Comparison of ENCODE assay signal across 8 mouse cellular contexts in the genomic region with DNA sequence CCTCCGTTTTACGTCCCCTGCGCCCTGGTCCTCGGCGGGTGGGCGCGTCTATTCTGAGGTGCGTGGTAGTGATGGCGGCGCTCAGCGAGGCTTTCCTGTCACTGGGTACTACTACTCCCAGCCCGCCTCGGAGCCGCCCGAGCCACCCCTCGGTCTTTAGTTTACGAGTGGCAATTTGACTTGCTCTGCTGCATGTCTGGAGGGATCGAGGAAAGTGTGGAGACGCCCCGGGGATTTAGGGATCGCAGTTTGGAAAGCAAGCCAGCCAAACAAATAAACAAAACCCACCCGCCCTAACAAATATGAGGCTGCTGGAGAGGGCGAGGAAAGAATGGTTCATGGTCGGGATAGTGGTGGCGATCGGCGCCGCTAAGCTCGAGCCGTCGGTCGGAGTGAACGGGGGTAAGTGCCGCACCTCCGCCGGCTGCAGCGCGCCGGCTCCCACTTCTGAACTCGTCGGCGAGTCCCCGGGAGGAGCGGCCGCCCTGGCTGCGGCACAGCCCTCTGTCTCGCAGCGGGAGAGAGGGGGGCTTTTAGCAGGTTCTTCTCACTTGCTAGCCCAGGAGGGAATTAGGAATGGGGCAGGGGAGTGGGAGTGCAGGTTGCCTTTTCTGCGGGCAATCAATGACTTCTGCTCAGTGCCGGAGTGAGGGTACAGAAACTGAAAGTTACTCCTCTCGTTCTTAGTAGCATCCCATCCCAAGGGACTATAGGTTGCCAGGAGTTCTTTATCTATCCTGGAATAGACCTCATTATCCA. TPM values are rescaled to one million over a fixed set of nuclear protein-coding genes. Genes with fewer than 3 reads are reported as not detected.
DNase-seq lines count a peak whose midpoint lies in the region; ATAC-seq lines count a peak whose summit lies in the region.

A gene (plus strand): TSS at position 74 of the 759 bp plus-strand sequence.

- peak within 1 kb of the TSS; percentile 97 for H3K27ac ChIP-seq in intestine, embryonic 15.5 days
- H3K27ac ChIP-seq in midbrain, embryonic 11.5 days (ENCODE audit: low read depth, low read length): peak within 1 kb of the TSS; percentile 83

- intact Hi-C loops in left cerebral cortex, postnatal 4 days (cut with DNase I): loop anchor here (10.0 kb wide), 1 partner anchor 135 kb away; no protein-coding TSS in a partner anchor

- no peaks in the 10 kb centered on the region for H3K36me3 ChIP-seq in intestine, embryonic 15.5 days
- H3K36me3 ChIP-seq in midbrain, embryonic 11.5 days (ENCODE audit: control insufficient read depth, insufficient read depth, low read length): peaks cover 12% of the 10 kb centered on the region

- no peaks in the 10 kb centered on the region for H3K4me1 ChIP-seq in intestine, embryonic 15.5 days (replicated peaks)
- peaks cover 2% of the 10 kb centered on the region; the same call in 1 of the 2 replicates for H3K4me1 ChIP-seq in midbrain, embryonic 11.5 days (ENCODE audit: control insufficient read depth, insufficient read depth, low read length)

- H3K9ac ChIP-seq in intestine, embryonic 15.5 days: peak within 1 kb of the TSS; percentile 92
- H3K9ac ChIP-seq in midbrain, embryonic 11.5 days (ENCODE audit: low read length): peak within 1 kb of the TSS; percentile 99

- WGBS in intestine, embryonic 15.5 days: under 1% methylated on average over 51 of the region's 51 CpGs
- under 1% methylated on average over 51 of the region's 51 CpGs for WGBS in midbrain, embryonic 11.5 days

- DNase-seq in adrenal gland, adult 2 months: peak; percentile 87
- peak; percentile 80 for DNase-seq in embryo, embryonic 11.5 days (ENCODE audit: low read depth, low spot score)
- DNase-seq in gastrocnemius, postnatal 4 days (ENCODE audit: low spot score in 2 of 2): peak; percentile 72 to 89
- DNase-seq in left cerebral cortex, postnatal 4 days: peak; percentile 93
- DNase-seq in midbrain, embryonic 11.5 days (ENCODE audit: low spot score, missing footprints): peak; percentile 98
- DNase-seq in right cerebral cortex, postnatal 4 days: peak; percentile 86
- peak; percentile 89 for DNase-seq in yolk sac, embryonic 10.5 days (ENCODE audit: low spot score)

- no peaks in the 10 kb centered on the region for H3K9me3 ChIP-seq in intestine, embryonic 15.5 days
- no peaks in the 10 kb centered on the region for H3K9me3 ChIP-seq in midbrain, embryonic 11.5 days (ENCODE audit: control insufficient read depth, low read length)

- H3K4me2 ChIP-seq in intestine, embryonic 15.5 days (replicated peaks): peak within 1 kb of the TSS; percentile 96
- peak within 1 kb of the TSS; percentile 91 for H3K4me2 ChIP-seq in midbrain, embryonic 11.5 days

- peak; percentile 94 for ATAC-seq in intestine, embryonic 15.5 days
- peak; percentile 96 for ATAC-seq in midbrain, embryonic 11.5 days (ENCODE audit: low FRiP score)

- H3K27me3 ChIP-seq in intestine, embryonic 15.5 days (replicated peaks): no peaks in the 10 kb centered on the region
- no peaks in the 10 kb centered on the region for H3K27me3 ChIP-seq in midbrain, embryonic 11.5 days (ENCODE audit: control insufficient read depth, insufficient read depth, low read length)

- peak within 1 kb of the TSS; percentile 73 for H3K4me3 ChIP-seq in intestine, embryonic 15.5 days (replicated peaks)
- H3K4me3 ChIP-seq in midbrain, embryonic 11.5 days (ENCODE audit: low read depth, low read length): peak within 1 kb of the TSS; percentile 96

RNA-seq across cellular contexts. Expression of the gene that starts here (rescaled TPM):
- total RNA-seq in adrenal gland, adult 2 months (2021): 10 to 100 TPM; 19.0 to 23.2 TPM
- polyA plus RNA-seq in adrenal gland, adult 2 months (2012; rRNA removed): 5.5 and 6.6 TPM in 2 replicates
- total RNA-seq in gastrocnemius, postnatal 4 days (2021): 10 to 100 TPM; 14.7 to 18.3 TPM
- 16.5 and 17.0 TPM in 2 replicates for polyA plus RNA-seq in intestine, embryonic 15.5 days (2015; fragmentation: Nextera tagmentation; extraction: Ambion mirVana)
- total RNA-seq in left cerebral cortex, postnatal 4 days (2021): 10 to 100 TPM; 10.3 to 13.4 TPM
- 7.3 and 8.3 TPM in 2 replicates for polyA plus RNA-seq in midbrain, embryonic 11.5 days (2014; fragmentation: Nextera tagmentation; extraction: Ambion mirVana)

Comparison
In these comparisons a context has a peak if more than half of its experiments do, and no peak if none do; other contexts are left out.
1. Peak in every context shown above with its lines: DNase-seq, ATAC-seq, H3K4me3 ChIP-seq and H3K27ac ChIP-seq.